Mouse (Mus musculus) erythroblast, embryonic 14.5 days (primary cell): ENCODE measurements around the gene Galr2.

Experiments used
- GATA1 ChIP-seq: IDR thresholded peaks from 2 replicates; pipeline ENCODE4 v1.6.1; 2012; ENCODE audit warnings: low read length, inconsistent platforms, mixed read lengths
- TAL1 ChIP-seq: IDR thresholded peaks from 3 replicates; pipeline ENCODE4 v1.6.1; 2012; ENCODE audit warnings: low read length, inconsistent platforms, mixed read lengths

DNA sequence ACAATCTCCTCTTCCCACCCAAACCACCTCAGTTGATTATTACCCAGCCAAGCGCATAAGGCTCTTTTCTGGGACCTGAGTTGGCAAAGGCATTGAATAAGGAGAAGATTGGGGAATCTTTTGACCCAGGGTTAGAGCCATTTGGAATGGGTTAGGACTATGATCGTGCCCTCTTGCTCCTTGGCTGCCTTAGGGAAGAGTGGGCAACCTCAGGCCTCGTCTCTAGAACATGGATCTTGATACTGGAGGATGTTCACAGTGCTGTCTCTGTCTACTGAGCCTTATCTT, 52.2 kb downstream of the Galr2 start:
- TF ChIP-seq TAL1 (no peak), GATA1 (no peak)
